Mouse (Mus musculus): ENCODE results near the gene Srgap3.

Srgap3 gene

GRCm38 (mm10) chr6:112946895-112947436 lies at the start of gene Srgap3:
TSS of gene Srgap3 (minus strand) at chr6:112947266.
- DNase-seq (ENCODE audit: low read depth, low spot score): no peak

- DNase-seq (ENCODE audit: low read depth, low spot score): peak; percentile 15
Measured at GRCm38 (mm10) chr6:112995708-112996107, 48.6 kb upstream of the Srgap3 start.

- DNase-seq (ENCODE audit: low read depth, low spot score): no peak
Measured at GRCm38 (mm10) chr6:112990119-112990518, 43.1 kb upstream of the Srgap3 start.

GRCm38 (mm10) chr6:112985362-112986314 lies 38.6 kb upstream of the Srgap3 start:
- DNase-seq (ENCODE audit: low read depth, low spot score): no peak

- no peak for DNase-seq (ENCODE audit: low read depth, low spot score)
Measured at GRCm38 (mm10) chr6:112982241-112982640, 35.2 kb upstream of the Srgap3 start.

GRCm38 (mm10) chr6:112978947-112979346 lies 31.9 kb upstream of the Srgap3 start:
- no peak for DNase-seq (ENCODE audit: low read depth, low spot score)

- no peak for DNase-seq (ENCODE audit: low read depth, low spot score)
Measured at GRCm38 (mm10) chr6:112977246-112977645, 30.2 kb upstream of the Srgap3 start.

GRCm38 (mm10) chr6:112976541-112976940 lies 29.5 kb upstream of the Srgap3 start:
- no peak for DNase-seq (ENCODE audit: low read depth, low spot score)

GRCm38 (mm10) chr6:112976136-112976535 lies 29.1 kb upstream of the Srgap3 start:
- DNase-seq (ENCODE audit: low read depth, low spot score): no peak

GRCm38 (mm10) chr6:112973786-112974720 lies 27.0 kb upstream of the Srgap3 start:
- DNase-seq (ENCODE audit: low read depth, low spot score): no peak

- DNase-seq (ENCODE audit: low read depth, low spot score): no peak
Measured at GRCm38 (mm10) chr6:112972858-112973631, 26.0 kb upstream of the Srgap3 start.

- no peak for DNase-seq (ENCODE audit: low read depth, low spot score)
Measured at GRCm38 (mm10) chr6:112972127-112972526, 25.1 kb upstream of the Srgap3 start.

- DNase-seq (ENCODE audit: low read depth, low spot score): no peak
Measured at GRCm38 (mm10) chr6:112971116-112971768, 24.2 kb upstream of the Srgap3 start.

- no peak for DNase-seq (ENCODE audit: low read depth, low spot score)
Measured at GRCm38 (mm10) chr6:112967359-112967758, 20.3 kb upstream of the Srgap3 start.

- DNase-seq (ENCODE audit: low read depth, low spot score): no peak
Measured at GRCm38 (mm10) chr6:112958360-112958759, 11.3 kb upstream of the Srgap3 start.

GRCm38 (mm10) chr6:112957583-112958280 lies 10.7 kb upstream of the Srgap3 start:
- DNase-seq (ENCODE audit: low read depth, low spot score): no peak

GRCm38 (mm10) chr6:112955773-112956172 lies 8.7 kb upstream of the Srgap3 start:
- DNase-seq (ENCODE audit: low read depth, low spot score): no peak

- DNase-seq (ENCODE audit: low read depth, low spot score): no peak
Measured at GRCm38 (mm10) chr6:112953905-112954304, 6.8 kb upstream of the Srgap3 start.

GRCm38 (mm10) chr6:112951254-112951653 lies 4.2 kb upstream of the Srgap3 start:
- DNase-seq (ENCODE audit: low read depth, low spot score): no peak
